Mouse (Mus musculus): Measurements from ENCODE around the gene 1700031F05Rik.
"Not testable (repeated sequence)": the region's sequence is repeated elsewhere in the genome, so short reads cannot be mapped to it uniquely, and the experiment has no call there.

The 1700031F05Rik gene

GRCm38 (mm10) chrX:102867871-102868270 lies at the start of gene 1700031F05Rik:
Gene 1700031F05Rik (minus strand): TSS chrX:102867971.
- in situ Hi-C loops (cut with MboI; ENCODE audit: low sequenced_read_pairs): no loop called here

GRCm38 (mm10) chrX:102914823-102915222 lies 47.1 kb upstream of the 1700031F05Rik start:
- in situ Hi-C loops (cut with MboI; ENCODE audit: low sequenced_read_pairs): not testable (repeated sequence)

- in situ Hi-C loops (cut with MboI; ENCODE audit: low sequenced_read_pairs): not testable (repeated sequence)
Observed at GRCm38 (mm10) chrX:102908587-102908986, 40.8 kb upstream of the 1700031F05Rik start, which contains the start of the genes Dmrtc1a and 1700011M02Rik. Gene Dmrtc1a (minus strand): TSS chrX:102908687. Gene 1700011M02Rik (plus strand): TSS chrX:102908905.

- in situ Hi-C loops (cut with MboI; ENCODE audit: low sequenced_read_pairs): not testable (repeated sequence)
Observed at GRCm38 (mm10) chrX:102854516-102854915, 13.3 kb downstream of the 1700031F05Rik start, which contains the start of gene Dmrtc1c2. Gene Dmrtc1c2 (minus strand): TSS chrX:102854616.

- in situ Hi-C loops (cut with MboI; ENCODE audit: low sequenced_read_pairs): no loop called here
Observed at GRCm38 (mm10) chrX:102812311-102812710, 55.5 kb downstream of the 1700031F05Rik start.

All from CH12F3 (cell line).